Comparison of ENCODE assay signal across 7 mouse cellular contexts in the genomic region with DNA sequence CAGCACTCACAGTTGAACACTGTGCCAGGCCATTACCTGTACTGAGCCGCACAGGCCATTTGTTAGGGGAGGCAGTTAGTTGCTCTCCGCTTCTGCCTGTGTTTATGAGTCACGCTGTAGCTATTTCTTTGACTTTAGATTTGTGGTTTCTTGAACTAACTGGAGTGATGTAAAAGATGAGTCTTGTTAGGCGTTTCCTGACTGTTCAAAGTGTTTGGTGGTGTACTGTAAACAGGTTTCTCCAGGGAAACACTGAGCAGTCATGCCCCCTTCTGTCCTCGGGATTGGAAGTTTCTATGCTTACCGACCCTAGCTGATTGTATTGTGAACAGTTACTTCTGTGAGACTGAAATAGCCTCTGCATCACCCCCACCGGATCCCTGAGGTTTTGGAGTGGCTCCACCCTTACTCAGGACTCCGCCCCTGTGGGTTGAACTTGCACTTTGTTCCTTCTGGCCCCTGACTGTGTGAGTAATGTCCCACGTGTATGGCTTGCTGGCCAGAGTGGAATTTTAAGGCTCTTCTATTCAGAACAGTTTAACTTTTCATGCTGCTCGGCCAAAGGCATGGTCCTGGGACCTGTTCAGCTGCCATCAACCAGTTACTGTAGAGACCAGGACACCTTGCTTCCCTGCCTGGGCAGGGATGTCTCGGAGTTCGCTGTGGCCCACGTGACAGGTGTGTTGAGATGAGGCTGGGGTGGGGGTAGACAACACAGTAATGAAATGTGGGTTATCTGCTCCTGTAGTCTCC. TPM values are rescaled to one million over a fixed set of nuclear protein-coding genes. Genes with fewer than 3 reads are reported as not detected.
DNase-seq lines count a peak whose midpoint lies in the region; ATAC-seq and TF ChIP-seq lines count a peak whose summit lies in the region.

No protein-coding gene starts in this region.

- H3K9me3 ChIP-seq in liver, embryonic 14.5 days (ENCODE audit: control insufficient read depth, low read length) = no peaks in the 10 kb centered on the region
- H3K9me3 ChIP-seq in neural tube, embryonic 13.5 days = no peaks in the 10 kb centered on the region

- H3K9ac ChIP-seq in liver, embryonic 14.5 days (replicated peaks) = peak overlapping the region; percentile 60
- 0 out of 2 replicates have a peak overlapping the region, but pooled peaks have one; percentile 22 for H3K9ac ChIP-seq in neural tube, embryonic 13.5 days

- TF ChIP-seq EP300 in liver, embryonic 14.5 days (IDR thresholded peaks at IDR 0.05; ENCODE audit: low read depth) = no peak

- H3K4me2 ChIP-seq in liver, embryonic 14.5 days (ENCODE audit: low read depth) = peak overlapping the region; percentile 94
- peak overlapping the region; percentile 44 for H3K4me2 ChIP-seq in neural tube, embryonic 13.5 days

- peaks cover 23 to 37% of the 10 kb centered on the region in 2 experiments for H3K4me1 ChIP-seq in liver, embryonic 14.5 days (replicated peaks; ENCODE audit: control insufficient read depth in 2 of 2, insufficient read depth in 2 of 2, low read length in 1 of 2)
- peaks cover 54% of the 10 kb centered on the region for H3K4me1 ChIP-seq in neural tube, embryonic 13.5 days (replicated peaks)

- TF ChIP-seq CTCF in liver, embryonic 14.5 days (IDR thresholded peaks at IDR 0.05; ENCODE audit: low read depth) = no peak

- peak; percentile 74 for DNase-seq in MEL-GATA-1-ER (ENCODE audit: extremely low read depth, low read depth)
- peak; percentile 61 for DNase-seq in brain, adult 2 months (ENCODE audit: low read depth, low spot score)
- DNase-seq in gastrocnemius, postnatal 10 days = peak; percentile 53
- DNase-seq in hindlimb bud, embryonic 11.5 days (ENCODE audit: extremely low spot score, low read depth, low spot score) = peak; percentile 26
- DNase-seq in liver, embryonic 14.5 days (ENCODE audit: low read depth in 3 of 3, low spot score in 3 of 3) = peak; percentile 54 to 72 (median 58)
- peak; percentile 49 for DNase-seq in urinary bladder, adult 2 months (ENCODE audit: low spot score)

- peak overlapping the region; percentile 59 to 71 for H3K4me3 ChIP-seq in liver, embryonic 14.5 days (ENCODE audit: insufficient read depth in 1 of 2, low read depth in 2 of 2, low read length in 2 of 2)
- H3K4me3 ChIP-seq in neural tube, embryonic 13.5 days = peak overlapping the region; percentile 10; the same call in 1 of the 2 replicates

- peak overlapping the region; percentile 59 for H3K27ac ChIP-seq in liver, embryonic 14.5 days
- H3K27ac ChIP-seq in neural tube, embryonic 13.5 days (replicated peaks) = peak overlapping the region; percentile 59; the same call in 1 of the 2 replicates

- no peaks in the 10 kb centered on the region for H3K27me3 ChIP-seq in liver, embryonic 14.5 days (ENCODE audit: control insufficient read depth, insufficient read depth, low read length)
- H3K27me3 ChIP-seq in neural tube, embryonic 13.5 days = no peaks in the 10 kb centered on the region

- peak; percentile 86 for ATAC-seq in liver, embryonic 14.5 days (ENCODE audit: insufficient read depth)
- ATAC-seq in neural tube, embryonic 13.5 days (ENCODE audit: low read depth) = peak; percentile 55

- 2% methylated on average over 13 of the region's 13 CpGs for WGBS in liver, embryonic 14.5 days (ENCODE audit: insufficient replicate concordance)
- whole genome bisulfite sequencing in neural tube, embryonic 13.5 days = 10% methylated on average over 13 of the region's 13 CpGs

- no peaks in the 10 kb centered on the region for H3K36me3 ChIP-seq in liver, embryonic 14.5 days (replicated peaks; ENCODE audit: control insufficient read depth, insufficient read depth, low read depth)
- H3K36me3 ChIP-seq in neural tube, embryonic 13.5 days = no peaks in the 10 kb centered on the region

RNA-seq across cellular contexts. Expression of gene Abl2, which starts 57.0 kb away (rescaled TPM):
- total RNA-seq in gastrocnemius, postnatal 10 days (2021) = 10 to 100 TPM; 16.1 to 18.7 TPM
- 1.4 and 1.6 TPM in 2 replicates for polyA plus RNA-seq in liver, embryonic 14.5 days (2012; rRNA removed)
- polyA plus RNA-seq in liver, embryonic 14.5 days (2014; fragmentation: Nextera tagmentation; extraction: Ambion mirVana) = 1.1 and 1.2 TPM in 2 replicates
- polyA plus RNA-seq in neural tube, embryonic 13.5 days (2015; fragmentation: Nextera tagmentation; extraction: Ambion mirVana) = 5.4 and 6.1 TPM in 2 replicates
- polyA plus RNA-seq in urinary bladder, adult 2 months (2012; rRNA removed) = 7.0 and 9.0 TPM in 2 replicates

RNA-seq across cellular contexts. Expression of gene Tor3a, which starts 58.6 kb away (rescaled TPM):
- 1 to 10 TPM; 7.0 to 8.0 TPM for total RNA-seq in gastrocnemius, postnatal 10 days (2021)
- polyA plus RNA-seq in liver, embryonic 14.5 days (2012; rRNA removed) = 1.7 and 2.2 TPM in 2 replicates
- 3.0 and 3.4 TPM in 2 replicates for polyA plus RNA-seq in liver, embryonic 14.5 days (2014; fragmentation: Nextera tagmentation; extraction: Ambion mirVana)
- polyA plus RNA-seq in neural tube, embryonic 13.5 days (2015; fragmentation: Nextera tagmentation; extraction: Ambion mirVana) = 2.4 and 3.2 TPM in 2 replicates
- 21.3 and 24.3 TPM in 2 replicates for polyA plus RNA-seq in urinary bladder, adult 2 months (2012; rRNA removed)

Comparison
In these comparisons a context has a peak if more than half of its experiments do, and no peak if none do; other contexts are left out.
1. Peak in every context shown above with its lines: DNase-seq, ATAC-seq, H3K4me3 ChIP-seq and H3K27ac ChIP-seq.